Mouse (Mus musculus): ENCODE results near the gene Wfdc2. TPM values are rescaled to one million over a fixed set of nuclear protein-coding genes. Genes with fewer than 3 reads are reported as not detected.

Wfdc2 gene
- polyA plus RNA-seq, 2 experiments, result 0.56 to 0.96 TPM

GRCm38 (mm10) chr2:164537003-164537402, 25.2 kb upstream of the Wfdc2 start:
- Histone ChIP-seq H3K4me3 (ENCODE audit: insufficient read depth in 1 of 2, low read depth in 2 of 2, low read length in 2 of 2) (no peak overlapping the region), H3K9ac (replicated peaks) (no peak overlapping the region), H3K4me2 (ENCODE audit: low read depth) (no peak overlapping the region), H3K27me3 (ENCODE audit: control insufficient read depth, insufficient read depth, low read length) (no peaks in the 10 kb centered on the region), H3K9me3 (ENCODE audit: control insufficient read depth, low read length) (no peaks in the 10 kb centered on the region), H3K27ac (no peak overlapping the region), H3K4me1 (replicated peaks; ENCODE audit: control insufficient read depth in 2 of 2, insufficient read depth in 2 of 2, low read length in 1 of 2) (no peaks in the 10 kb centered on the region; a peak in 1 of 4 replicates), H3K36me3 (replicated peaks; ENCODE audit: control insufficient read depth, insufficient read depth, low read depth) (no peaks in the 10 kb centered on the region)
- TF ChIP-seq EP300 (IDR thresholded peaks at IDR 0.05; ENCODE audit: low read depth) (no peak), CTCF (IDR thresholded peaks at IDR 0.05; ENCODE audit: low read depth) (no peak)
- WGBS (ENCODE audit: insufficient replicate concordance), result 51% methylated on average over 4 of the region's 4 CpGs
- DNase-seq (ENCODE audit: low read depth in 3 of 3, low spot score in 3 of 3), result no peak
- ATAC-seq (ENCODE audit: insufficient read depth), result no peak

GRCm38 (mm10) chr2:164540652-164541427, 21.4 kb upstream of the Wfdc2 start:
- Histone ChIP-seq H3K4me3 (ENCODE audit: insufficient read depth in 1 of 2, low read depth in 2 of 2, low read length in 2 of 2) (no peak overlapping the region), H3K36me3 (replicated peaks; ENCODE audit: control insufficient read depth, insufficient read depth, low read depth) (no peaks in the 10 kb centered on the region), H3K27ac (no peak overlapping the region), H3K4me2 (ENCODE audit: low read depth) (no peak overlapping the region), H3K9ac (replicated peaks) (no peak overlapping the region), H3K27me3 (ENCODE audit: control insufficient read depth, insufficient read depth, low read length) (no peaks in the 10 kb centered on the region), H3K4me1 (replicated peaks; ENCODE audit: control insufficient read depth in 2 of 2, insufficient read depth in 2 of 2, low read length in 1 of 2) (no peaks in the 10 kb centered on the region; a peak in 1 of 4 replicates), H3K9me3 (ENCODE audit: control insufficient read depth, low read length) (no peaks in the 10 kb centered on the region)
- no peak for TF ChIP-seq EP300 (IDR thresholded peaks at IDR 0.05; ENCODE audit: low read depth)
- ATAC-seq (ENCODE audit: insufficient read depth) (no peak), DNase-seq (ENCODE audit: low read depth in 3 of 3, low spot score in 3 of 3) (no peak)
- WGBS (ENCODE audit: insufficient replicate concordance), result 19% methylated on average over 8 of the region's 8 CpGs

- 62% methylated on average over 5 of the region's 5 CpGs for WGBS (ENCODE audit: insufficient replicate concordance)
- no peak for ATAC-seq (ENCODE audit: insufficient read depth)
Observed at GRCm38 (mm10) chr2:164542132-164542531, 20.1 kb upstream of the Wfdc2 start.

GRCm38 (mm10) chr2:164542598-164542997, 19.6 kb upstream of the Wfdc2 start:
- Histone ChIP-seq H3K9me3 (ENCODE audit: control insufficient read depth, low read length) (no peaks in the 10 kb centered on the region), H3K4me2 (ENCODE audit: low read depth) (no peak overlapping the region), H3K27me3 (ENCODE audit: control insufficient read depth, insufficient read depth, low read length) (no peaks in the 10 kb centered on the region), H3K27ac (no peak overlapping the region), H3K4me3 (ENCODE audit: insufficient read depth in 1 of 2, low read depth in 2 of 2, low read length in 2 of 2) (no peak overlapping the region), H3K36me3 (replicated peaks; ENCODE audit: control insufficient read depth, insufficient read depth, low read depth) (no peaks in the 10 kb centered on the region), H3K9ac (replicated peaks) (no peak overlapping the region), H3K4me1 (replicated peaks; ENCODE audit: control insufficient read depth in 2 of 2, insufficient read depth in 2 of 2, low read length in 1 of 2) (no peaks in the 10 kb centered on the region; a peak in 1 of 4 replicates)
- 55% methylated on average over 7 of the region's 7 CpGs for WGBS (ENCODE audit: insufficient replicate concordance)
- ATAC-seq (ENCODE audit: insufficient read depth), result no peak
- no peak for DNase-seq (ENCODE audit: low read depth in 3 of 3, low spot score in 3 of 3)
- no peak for TF ChIP-seq CTCF (IDR thresholded peaks at IDR 0.05; ENCODE audit: low read depth)
- TF ChIP-seq EP300 (IDR thresholded peaks at IDR 0.05; ENCODE audit: low read depth), result no peak

More at GRCm38 (mm10) chr2:164542132-164542531, 20.1 kb upstream of the Wfdc2 start:
- H3K4me3 ChIP-seq (ENCODE audit: insufficient read depth in 1 of 2, low read depth in 2 of 2, low read length in 2 of 2), result no peak overlapping the region
- H3K9ac ChIP-seq (replicated peaks), result no peak overlapping the region
- H3K27me3 ChIP-seq (ENCODE audit: control insufficient read depth, insufficient read depth, low read length), result no peaks in the 10 kb centered on the region
- no peak overlapping the region for H3K4me2 ChIP-seq (ENCODE audit: low read depth)
- H3K36me3 ChIP-seq (replicated peaks; ENCODE audit: control insufficient read depth, insufficient read depth, low read depth), result no peaks in the 10 kb centered on the region
- no peaks in the 10 kb centered on the region; a peak in 1 of 4 replicates for H3K4me1 ChIP-seq (replicated peaks; ENCODE audit: control insufficient read depth in 2 of 2, insufficient read depth in 2 of 2, low read length in 1 of 2)
- no peak overlapping the region for H3K27ac ChIP-seq
- no peak for TF ChIP-seq CTCF (IDR thresholded peaks at IDR 0.05; ENCODE audit: low read depth)
- no peak for TF ChIP-seq EP300 (IDR thresholded peaks at IDR 0.05; ENCODE audit: low read depth)
- no peak for DNase-seq (ENCODE audit: low read depth in 3 of 3, low spot score in 3 of 3)
- H3K9me3 ChIP-seq (ENCODE audit: control insufficient read depth, low read length), result no peaks in the 10 kb centered on the region

GRCm38 (mm10) chr2:164543745-164544144, 18.5 kb upstream of the Wfdc2 start:
- no peaks in the 10 kb centered on the region for H3K27me3 ChIP-seq (ENCODE audit: control insufficient read depth, insufficient read depth, low read length)
- DNase-seq (ENCODE audit: low read depth in 3 of 3, low spot score in 3 of 3) (no peak), ATAC-seq (ENCODE audit: insufficient read depth) (no peak)
- H3K36me3 ChIP-seq (replicated peaks; ENCODE audit: control insufficient read depth, insufficient read depth, low read depth), result no peaks in the 10 kb centered on the region
- 56% methylated on average over 2 of the region's 2 CpGs for WGBS (ENCODE audit: insufficient replicate concordance)
- no peak overlapping the region for H3K4me2 ChIP-seq (ENCODE audit: low read depth)
- no peaks in the 10 kb centered on the region; a peak in 1 of 4 replicates for H3K4me1 ChIP-seq (replicated peaks; ENCODE audit: control insufficient read depth in 2 of 2, insufficient read depth in 2 of 2, low read length in 1 of 2)
- TF ChIP-seq EP300 (IDR thresholded peaks at IDR 0.05; ENCODE audit: low read depth), result no peak
- TF ChIP-seq CTCF (IDR thresholded peaks at IDR 0.05; ENCODE audit: low read depth), result no peak
- no peak overlapping the region for H3K4me3 ChIP-seq (ENCODE audit: insufficient read depth in 1 of 2, low read depth in 2 of 2, low read length in 2 of 2)
- H3K9me3 ChIP-seq (ENCODE audit: control insufficient read depth, low read length), result no peaks in the 10 kb centered on the region
- no peak overlapping the region for H3K9ac ChIP-seq (replicated peaks)
- H3K27ac ChIP-seq, result no peak overlapping the region
